Mouse (Mus musculus): ENCODE measurements around the gene Sh3tc1.

Gene Sh3tc1

GRCm38 (mm10) chr5:35755131-35755733 lies 15.4 kb upstream of the Sh3tc1 start:
- DNase-seq (ENCODE audit: low read depth, low spot score), result peak; percentile 51

GRCm38 (mm10) chr5:35751016-35751415 lies 11.2 kb upstream of the Sh3tc1 start:
- no peak for DNase-seq (ENCODE audit: low read depth, low spot score)

GRCm38 (mm10) chr5:35750026-35750425 lies 10.2 kb upstream of the Sh3tc1 start:
- DNase-seq (ENCODE audit: low read depth, low spot score), result no peak

GRCm38 (mm10) chr5:35749416-35749815 lies 9.6 kb upstream of the Sh3tc1 start:
- no peak for DNase-seq (ENCODE audit: low read depth, low spot score)

GRCm38 (mm10) chr5:35746910-35747309 lies 7.1 kb upstream of the Sh3tc1 start:
- DNase-seq (ENCODE audit: low read depth, low spot score), result peak; percentile 51

- DNase-seq (ENCODE audit: low read depth, low spot score), result no peak
These were observed 5.6 kb upstream of the Sh3tc1 start for GRCm38 (mm10) chr5:35745406-35745805.

- DNase-seq (ENCODE audit: low read depth, low spot score), result no peak
These were observed 4.4 kb upstream of the Sh3tc1 start for GRCm38 (mm10) chr5:35743990-35744722.

- no peak for DNase-seq (ENCODE audit: low read depth, low spot score)
These were observed 3.6 kb upstream of the Sh3tc1 start for GRCm38 (mm10) chr5:35743238-35743951.

- DNase-seq (ENCODE audit: low read depth, low spot score), result no peak
These were observed 1.5 kb upstream of the Sh3tc1 start for GRCm38 (mm10) chr5:35741225-35741820.

- no peak for DNase-seq (ENCODE audit: low read depth, low spot score)
These were observed 929 bp upstream of the Sh3tc1 start for GRCm38 (mm10) chr5:35740716-35741115.

- DNase-seq (ENCODE audit: low read depth, low spot score), result no peak
These were observed 782 bp downstream of the Sh3tc1 start for GRCm38 (mm10) chr5:35739005-35739404.

- no peak for DNase-seq (ENCODE audit: low read depth, low spot score)
These were observed 2.4 kb downstream of the Sh3tc1 start for GRCm38 (mm10) chr5:35737231-35737901.

GRCm38 (mm10) chr5:35733523-35733922 lies 6.3 kb downstream of the Sh3tc1 start:
- no peak for DNase-seq (ENCODE audit: low read depth, low spot score)

- no peak for DNase-seq (ENCODE audit: low read depth, low spot score)
These were observed 8.8 kb downstream of the Sh3tc1 start for GRCm38 (mm10) chr5:35731006-35731405.

- no peak for DNase-seq (ENCODE audit: low read depth, low spot score)
These were observed 9.2 kb downstream of the Sh3tc1 start for GRCm38 (mm10) chr5:35730552-35730951.

- DNase-seq (ENCODE audit: low read depth, low spot score), result no peak
These were observed 9.9 kb downstream of the Sh3tc1 start for GRCm38 (mm10) chr5:35729844-35730243.

GRCm38 (mm10) chr5:35728957-35729460 lies 10.8 kb downstream of the Sh3tc1 start:
- peak; percentile 36 for DNase-seq (ENCODE audit: low read depth, low spot score)

GRCm38 (mm10) chr5:35728344-35728956 lies 11.3 kb downstream of the Sh3tc1 start:
- DNase-seq (ENCODE audit: low read depth, low spot score), result no peak

- DNase-seq (ENCODE audit: low read depth, low spot score), result no peak
These were observed 12.3 kb downstream of the Sh3tc1 start for GRCm38 (mm10) chr5:35727447-35727846.

GRCm38 (mm10) chr5:35725840-35726239 lies 13.9 kb downstream of the Sh3tc1 start:
- DNase-seq (ENCODE audit: low read depth, low spot score), result no peak

- no peak for DNase-seq (ENCODE audit: low read depth, low spot score)
These were observed 15.9 kb downstream of the Sh3tc1 start for GRCm38 (mm10) chr5:35723900-35724299.
